8 mouse cellular contexts compared by ENCODE assay signal in the genomic region with DNA sequence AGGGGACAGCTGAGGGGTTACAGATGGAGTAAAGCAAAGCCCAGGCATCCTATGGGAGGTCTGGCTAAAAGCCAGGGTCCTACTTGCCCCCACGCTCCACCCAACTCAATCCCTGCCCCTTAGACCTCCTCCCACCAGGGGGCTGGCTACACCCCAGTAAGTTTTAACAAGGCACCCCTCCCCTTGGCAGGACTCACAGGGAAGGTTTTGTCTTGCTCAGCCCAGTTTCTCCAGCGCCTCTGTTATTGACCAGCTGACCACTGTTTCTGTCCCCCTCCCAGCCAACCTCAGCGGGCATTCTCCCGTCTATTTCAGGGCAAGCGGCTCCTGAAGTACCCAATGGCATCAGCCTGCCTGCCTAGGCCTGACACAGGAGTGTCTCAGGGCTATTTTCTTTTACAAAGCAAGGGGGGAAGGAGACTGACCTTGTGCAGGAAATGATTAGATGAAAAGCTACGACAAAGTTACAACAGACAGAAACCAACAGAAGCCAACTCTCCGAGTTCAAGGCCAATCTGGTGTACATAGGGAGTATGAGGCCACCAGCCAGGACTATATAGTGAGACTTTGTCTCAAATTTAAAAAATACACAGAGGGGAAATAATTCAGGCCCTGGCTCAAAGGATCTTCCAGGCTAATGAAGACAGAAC. TPM values are rescaled to one million over a fixed set of nuclear protein-coding genes. Genes with fewer than 3 reads are reported as not detected.
DNase-seq lines count a peak whose midpoint lies in the region; ATAC-seq lines count a peak whose summit lies in the region.

No protein-coding gene starts in this region.

- 0 out of 2 replicates have a peak overlapping the region, but pooled peaks have one; percentile 17 for H3K4me2 ChIP-seq in kidney, embryonic 14.5 days (replicated peaks; ENCODE audit: low read depth, low read length)
- H3K4me2 ChIP-seq in liver, embryonic 12.5 days = peak overlapping the region; percentile 83

- 40% methylated on average over 7 of the region's 7 CpGs for WGBS in kidney, embryonic 14.5 days
- WGBS in liver, embryonic 12.5 days (ENCODE audit: insufficient replicate concordance) = 42% methylated on average over 7 of the region's 7 CpGs

- H3K4me3 ChIP-seq in kidney, embryonic 14.5 days (ENCODE audit: low read length) = peak overlapping the region; percentile 2; the same call in 1 of the 2 replicates
- H3K4me3 ChIP-seq in liver, embryonic 12.5 days = peak overlapping the region; percentile 92

- no peak for DNase-seq in kidney, adult 11 months
- peak; percentile 57 for DNase-seq in urinary bladder, postnatal 25 days (ENCODE audit: low spot score)
- no peak for DNase-seq in urinary bladder, postnatal 10 days (ENCODE audit: low spot score)
- peak; percentile 57 to 66 for DNase-seq in heart, adult 9 months (ENCODE audit: low spot score in 2 of 2)
- no peak for DNase-seq in B cell, adult 2 months
- DNase-seq in thymus, postnatal 10 days (ENCODE audit: low spot score in 2 of 2) = no peak

- ATAC-seq in kidney, embryonic 14.5 days (ENCODE audit: low FRiP score, low TSS enrichment) = no peak
- no peak for ATAC-seq in liver, embryonic 12.5 days

- no peaks in the 10 kb centered on the region for H3K9me3 ChIP-seq in kidney, embryonic 14.5 days (ENCODE audit: control insufficient read depth, low read length)
- H3K9me3 ChIP-seq in liver, embryonic 12.5 days (replicated peaks) = no peaks in the 10 kb centered on the region

- H3K4me1 ChIP-seq in kidney, embryonic 14.5 days (ENCODE audit: control insufficient read depth, insufficient read depth, low read length) = peaks cover 47% of the 10 kb centered on the region
- peaks cover 71% of the 10 kb centered on the region for H3K4me1 ChIP-seq in liver, embryonic 12.5 days

- H3K27ac ChIP-seq in kidney, embryonic 14.5 days (ENCODE audit: low read depth, low read length) = peak overlapping the region; percentile 3; the same call in 1 of the 2 replicates
- H3K27ac ChIP-seq in liver, embryonic 12.5 days = peak overlapping the region; percentile 90

- H3K36me3 ChIP-seq in kidney, embryonic 14.5 days (ENCODE audit: control insufficient read depth, insufficient read depth, low read length) = peaks cover 5% of the 10 kb centered on the region; the same call in 1 of the 2 replicates
- peaks cover 49% of the 10 kb centered on the region for H3K36me3 ChIP-seq in liver, embryonic 12.5 days

- peak overlapping the region; percentile 23; the same call in 1 of the 2 replicates for H3K9ac ChIP-seq in kidney, embryonic 14.5 days (ENCODE audit: low read depth, low read length)
- H3K9ac ChIP-seq in liver, embryonic 12.5 days = peak overlapping the region; percentile 96

- H3K27me3 ChIP-seq in kidney, embryonic 14.5 days (ENCODE audit: control insufficient read depth, insufficient read depth, low read length) = no peaks in the 10 kb centered on the region
- no peaks in the 10 kb centered on the region for H3K27me3 ChIP-seq in liver, embryonic 12.5 days (replicated peaks)

RNA-seq across cellular contexts. Expression of a gene that starts 2.9 kb away (rescaled TPM):
- polyA plus RNA-seq in kidney, embryonic 14.5 days (2014; fragmentation: Nextera tagmentation; extraction: Ambion mirVana) = 10.8 and 14.1 TPM in 2 replicates
- polyA plus RNA-seq in liver, embryonic 12.5 days (2016; fragmentation: Nextera tagmentation; extraction: Ambion mirVana) = 37.2 and 39.1 TPM in 2 replicates

RNA-seq across cellular contexts. Expression of a gene that starts 10.0 kb away (rescaled TPM):
- 9.7 and 12.5 TPM in 2 replicates for polyA plus RNA-seq in kidney, embryonic 14.5 days (2014; fragmentation: Nextera tagmentation; extraction: Ambion mirVana)
- 16.1 and 17.4 TPM in 2 replicates for polyA plus RNA-seq in liver, embryonic 12.5 days (2016; fragmentation: Nextera tagmentation; extraction: Ambion mirVana)

RNA-seq across cellular contexts. Expression of a gene that starts 52.5 kb away (rescaled TPM):
- 22.4 and 29.1 TPM in 2 replicates for polyA plus RNA-seq in kidney, embryonic 14.5 days (2014; fragmentation: Nextera tagmentation; extraction: Ambion mirVana)
- polyA plus RNA-seq in liver, embryonic 12.5 days (2016; fragmentation: Nextera tagmentation; extraction: Ambion mirVana) = 19.2 and 19.3 TPM in 2 replicates

RNA-seq across cellular contexts. Expression of a gene that starts 57.0 kb away (rescaled TPM):
- not detected in 2 replicates for polyA plus RNA-seq in kidney, embryonic 14.5 days (2014; fragmentation: Nextera tagmentation; extraction: Ambion mirVana)
- polyA plus RNA-seq in liver, embryonic 12.5 days (2016; fragmentation: Nextera tagmentation; extraction: Ambion mirVana) = not detected in 2 replicates

Comparison
In these comparisons a context has a peak if more than half of its experiments do, and no peak if none do; other contexts are left out.
1. DNase-seq: peak in urinary bladder, postnatal 25 days (single experiment) and heart, adult 9 months (2 of 2); none in kidney, adult 11 months (single experiment), urinary bladder, postnatal 10 days (single experiment), B cell, adult 2 months (0 of 2) and thymus, postnatal 10 days (0 of 2).